9 mouse cellular contexts compared by ENCODE assay signal in genomic region chrX:74273422-74274322, GRCm38 (mm10). TPM values are rescaled to one million over a fixed set of nuclear protein-coding genes. Genes with fewer than 3 reads are reported as not detected.
DNase-seq lines count a peak whose midpoint lies in the region; ATAC-seq and TF ChIP-seq lines count a peak whose summit lies in the region.
"Had no signal": no experiment of that assay in that cellular context is flagged by ENCODE, and none has a peak within 500 bp of the region (broad histone marks: within the 10 kb centered on the region; RNA-seq: fewer than 3 reads in every experiment).

No protein-coding gene starts in this region.

- no peak for ATAC-seq in kidney, embryonic 16.5 days (ENCODE audit: low FRiP score, low TSS enrichment)
- ATAC-seq in liver, embryonic 15.5 days (ENCODE audit: insufficient read depth): no peak
- ATAC-seq in frontal cortex, adult (ENCODE audit: low TSS enrichment): no peak

- no peak for DNase-seq in kidney, adult 8-10 months
- DNase-seq in MEL (ENCODE audit: low read depth, low spot score): peak; percentile 63
- DNase-seq in embryo, embryonic 10.5 days (ENCODE audit: low spot score): peak; percentile 15
- DNase-seq in urinary bladder, adult 18-20 months (ENCODE audit: low spot score in 2 of 2): no peak

- no peaks in the 10 kb centered on the region for H3K27me3 ChIP-seq in kidney, embryonic 16.5 days (ENCODE audit: insufficient read depth, low read length)
- no peaks in the 10 kb centered on the region for H3K27me3 ChIP-seq in MEL (ENCODE audit: control insufficient read depth in 1 of 2, insufficient read depth in 2 of 2, low read length in 2 of 2)
- no peaks in the 10 kb centered on the region for H3K27me3 ChIP-seq in liver, embryonic 15.5 days

- TF ChIP-seq CTCF in MEL (IDR thresholded peaks at IDR 0.05 in 2 of 3, conservative IDR thresholded peaks at IDR 0.05 in 1 of 3; ENCODE audit: control insufficient read depth in 1 of 3, insufficient read depth in 1 of 3, low read depth in 2 of 3, low read length in 3 of 3, poor library complexity in 1 of 3, severe bottlenecking in 1 of 3): no peak

- H3K4me3 ChIP-seq in kidney, embryonic 16.5 days (ENCODE audit: low read length): no peak overlapping the region
- 0 out of 4 replicates have a peak overlapping the region, but pooled peaks of 1 of the 2 experiments have one; percentile 19 for H3K4me3 ChIP-seq in MEL (ENCODE audit: control insufficient read depth in 1 of 2, insufficient read depth in 1 of 2, low read depth in 2 of 2, low read length in 2 of 2)
- no peak overlapping the region for H3K4me3 ChIP-seq in liver, embryonic 15.5 days (replicated peaks)
- H3K4me3 ChIP-seq: erythroblast, embryonic 14.5 days; megakaryocyte, embryonic 14.5 days had no signal

- no peak overlapping the region for H3K4me2 ChIP-seq in kidney, embryonic 16.5 days (replicated peaks; ENCODE audit: low read depth, low read length)
- no peak overlapping the region for H3K4me2 ChIP-seq in liver, embryonic 15.5 days

- H3K36me3 ChIP-seq in kidney, embryonic 16.5 days (ENCODE audit: insufficient read depth, low read length): 0 out of 2 replicates have a peak, but pooled peaks cover 5% of the 10 kb centered on the region
- H3K36me3 ChIP-seq in MEL (ENCODE audit: control insufficient read depth in 1 of 2, insufficient read depth in 2 of 2, low read length in 2 of 2): peaks cover 0 to 13% of the 10 kb centered on the region in 2 experiments; a peak in 2 of 4 replicates
- H3K36me3 ChIP-seq in liver, embryonic 15.5 days (replicated peaks): peaks cover 21% of the 10 kb centered on the region

- 42% methylated on average over 10 of the region's 10 CpGs for WGBS in kidney, embryonic 16.5 days
- 19% methylated on average over 10 of the region's 10 CpGs for WGBS in liver, embryonic 15.5 days (ENCODE audit: insufficient replicate concordance)

- no peak overlapping the region for H3K9ac ChIP-seq in kidney, embryonic 16.5 days (replicated peaks; ENCODE audit: low read length)
- peak overlapping the region; percentile 43 for H3K9ac ChIP-seq in MEL (ENCODE audit: control insufficient read depth, low read depth, low read length, poor library complexity, severe bottlenecking)
- no peak overlapping the region for H3K9ac ChIP-seq in liver, embryonic 15.5 days

- H3K27ac ChIP-seq in kidney, embryonic 16.5 days (ENCODE audit: low read length): peak overlapping the region; percentile 29; the same call in 1 of the 2 replicates
- peak overlapping the region; percentile 2 for H3K27ac ChIP-seq in MEL (ENCODE audit: control insufficient read depth, low read depth, low read length)
- H3K27ac ChIP-seq in liver, embryonic 15.5 days (replicated peaks): peak overlapping the region; percentile 24; the same call in 1 of the 2 replicates

- no peak for TF ChIP-seq RAD21 in MEL (IDR thresholded peaks at IDR 0.05; ENCODE audit: low read depth, low read length)

- peaks cover 19% of the 10 kb centered on the region for H3K79me2 ChIP-seq in MEL (ENCODE audit: control insufficient read depth, insufficient read depth, low read length, poor library complexity)

- no peaks in the 10 kb centered on the region for H3K9me3 ChIP-seq in kidney, embryonic 16.5 days (ENCODE audit: low read length)
- H3K9me3 ChIP-seq in MEL (replicated peaks; ENCODE audit: insufficient read depth, low read length): no peaks in the 10 kb centered on the region
- no peaks in the 10 kb centered on the region for H3K9me3 ChIP-seq in liver, embryonic 15.5 days (replicated peaks)

- no peak for TF ChIP-seq EP300 in MEL (IDR thresholded peaks at IDR 0.05; ENCODE audit: low read depth in 1 of 2, low read length in 2 of 2)

- TF ChIP-seq POLR2A in MEL (IDR thresholded peaks at IDR 0.05; ENCODE audit: control insufficient read depth in 1 of 2, insufficient read depth in 1 of 2, low read depth in 1 of 2, low read length in 2 of 2, poor library complexity in 1 of 2): peak; percentile 49 to 90; a peak in 3 of 4 replicates

- peaks cover 3% of the 10 kb centered on the region; the same call in 1 of the 2 replicates for H3K4me1 ChIP-seq in kidney, embryonic 16.5 days (ENCODE audit: insufficient read depth, low read length)
- peaks cover 0 to 10% of the 10 kb centered on the region in 2 experiments; a peak in 3 of 4 replicates for H3K4me1 ChIP-seq in MEL (ENCODE audit: control insufficient read depth in 1 of 2, insufficient read depth in 2 of 2, low read length in 2 of 2)
- peaks cover 15% of the 10 kb centered on the region; the same call in 1 of the 2 replicates for H3K4me1 ChIP-seq in liver, embryonic 15.5 days (replicated peaks)

TF ChIP-seq in MEL, 35 proteins besides CTCF, POLR2A, EP300 and RAD21:
- peak; percentile 37; the same call in 1 of the 2 replicates for TF ChIP-seq CHD2 (IDR thresholded peaks at IDR 0.05; ENCODE audit: low read length)
- no peak for TF ChIP-seq NRF1 (IDR thresholded peaks at IDR 0.05; ENCODE audit: insufficient read depth, low read depth, low read length, poor library complexity, severe bottlenecking)
- TF ChIP-seq E2F4 (IDR thresholded peaks at IDR 0.05; ENCODE audit: borderline replicate concordance, low read depth, low read length): 0 out of 2 replicates have a peak, but pooled peaks have one; percentile 66
- peak; percentile 85; the same call in 1 of the 2 replicates for TF ChIP-seq ZMIZ1 (IDR thresholded peaks at IDR 0.05; ENCODE audit: low read depth, low read length)
- TF ChIP-seq ETS1 (IDR thresholded peaks at IDR 0.05; ENCODE audit: low read depth, low read length): no peak
- TF ChIP-seq TCF12 (IDR thresholded peaks at IDR 0.05; ENCODE audit: low read depth, low read length): no peak; the same call in 1 of the 2 replicates
- TF ChIP-seq POLR2AphosphoS2 (IDR thresholded peaks at IDR 0.05; ENCODE audit: low read length): peak; percentile 100
- TF ChIP-seq MAFK (IDR thresholded peaks at IDR 0.05; ENCODE audit: borderline replicate concordance, low read depth, low read length): 0 out of 2 replicates have a peak, but pooled peaks have one; percentile 39
- peak; percentile 14; the same call in 1 of the 2 replicates for TF ChIP-seq NELFE (IDR thresholded peaks at IDR 0.05; ENCODE audit: low read depth, low read length)

RNA-seq across cellular contexts. Expression of gene Rpl10, which starts 3.1 kb away (rescaled TPM):
- 610 and 782 TPM in 2 replicates for polyA plus RNA-seq in kidney, embryonic 16.5 days (2015; fragmentation: Nextera tagmentation; extraction: Ambion mirVana)
- total RNA-seq in MEL (2012; rRNA removed): 3,229 and 3,230 TPM in 2 replicates
- 100 to 1,000 TPM in 1 of 2 experiments, not detected in 1; 232 TPM for polyA plus RNA-seq in MEL (2012; ENCODE audit: insufficient read depth in 1 of 2, insufficient read length in 2 of 2, low read depth in 1 of 2, low replicate concordance in 2 of 2, missing spikeins in 1 of 2)
- polyA plus RNA-seq in liver, embryonic 15.5 days (2015; fragmentation: Nextera tagmentation; extraction: Ambion mirVana): 356 and 378 TPM in 2 replicates

RNA-seq across cellular contexts. Expression of gene Taz, which starts 8.0 kb away (rescaled TPM):
- 97.2 and 103 TPM in 2 replicates for polyA plus RNA-seq in kidney, embryonic 16.5 days (2015; fragmentation: Nextera tagmentation; extraction: Ambion mirVana)
- total RNA-seq in MEL (2012; rRNA removed): 26.1 and 28.0 TPM in 2 replicates
- 10 to 100 TPM in 1 of 2 experiments, not detected in 1; 34.1 TPM for polyA plus RNA-seq in MEL (2012; ENCODE audit: insufficient read depth in 1 of 2, insufficient read length in 2 of 2, low read depth in 1 of 2, low replicate concordance in 2 of 2, missing spikeins in 1 of 2)
- polyA plus RNA-seq in liver, embryonic 15.5 days (2015; fragmentation: Nextera tagmentation; extraction: Ambion mirVana): 27.7 and 29.2 TPM in 2 replicates

RNA-seq across cellular contexts. Expression of gene Dnase1l1, which starts 8.5 kb away (rescaled TPM):
- polyA plus RNA-seq in kidney, embryonic 16.5 days (2015; fragmentation: Nextera tagmentation; extraction: Ambion mirVana): 13.4 and 15.5 TPM in 2 replicates
- total RNA-seq in MEL (2012; rRNA removed): 5.0 and 5.6 TPM in 2 replicates
- 1 to 10 TPM in 1 of 2 experiments, not detected in 1; 9.5 TPM for polyA plus RNA-seq in MEL (2012; ENCODE audit: insufficient read depth in 1 of 2, insufficient read length in 2 of 2, low read depth in 1 of 2, low replicate concordance in 2 of 2, missing spikeins in 1 of 2)
- 24.5 and 25.2 TPM in 2 replicates for polyA plus RNA-seq in liver, embryonic 15.5 days (2015; fragmentation: Nextera tagmentation; extraction: Ambion mirVana)

RNA-seq across cellular contexts. Expression of gene Emd, which starts 19.2 kb away (rescaled TPM):
- 25.6 and 26.5 TPM in 2 replicates for polyA plus RNA-seq in kidney, embryonic 16.5 days (2015; fragmentation: Nextera tagmentation; extraction: Ambion mirVana)
- total RNA-seq in MEL (2012; rRNA removed): 52.2 and 55.5 TPM in 2 replicates
- 100 to 1,000 TPM; 130 to 157 TPM for polyA plus RNA-seq in MEL (2012; ENCODE audit: insufficient read depth in 1 of 2, insufficient read length in 2 of 2, low read depth in 1 of 2, low replicate concordance in 2 of 2, missing spikeins in 1 of 2)
- polyA plus RNA-seq in liver, embryonic 15.5 days (2015; fragmentation: Nextera tagmentation; extraction: Ambion mirVana): 8.0 and 8.5 TPM in 2 replicates

RNA-seq across cellular contexts. Expression of gene Atp6ap1, which starts 23.2 kb away (rescaled TPM):
- polyA plus RNA-seq in kidney, embryonic 16.5 days (2015; fragmentation: Nextera tagmentation; extraction: Ambion mirVana): 175 and 180 TPM in 2 replicates
- total RNA-seq in MEL (2012; rRNA removed): 31.7 and 41.6 TPM in 2 replicates
- 100 to 1,000 TPM in 1 of 2 experiments, 10 to 100 TPM in 1; 75.5 to 355 TPM for polyA plus RNA-seq in MEL (2012; ENCODE audit: insufficient read depth in 1 of 2, insufficient read length in 2 of 2, low read depth in 1 of 2, low replicate concordance in 2 of 2, missing spikeins in 1 of 2)
- 75.9 and 80.2 TPM in 2 replicates for polyA plus RNA-seq in liver, embryonic 15.5 days (2015; fragmentation: Nextera tagmentation; extraction: Ambion mirVana)

Comparison
In these comparisons a context has a peak if more than half of its experiments do, and no peak if none do; other contexts are left out.
1. DNase-seq: peak in MEL (single experiment) and embryo, embryonic 10.5 days (single experiment); none in kidney, adult 8-10 months (0 of 2) and urinary bladder, adult 18-20 months (0 of 2).
2. Peak in every context shown above with its lines, with median percentiles within 50 percentile points of each other: H3K27ac ChIP-seq.